Comparison of ENCODE assay signal across 17 mouse cellular contexts in the genomic region with DNA sequence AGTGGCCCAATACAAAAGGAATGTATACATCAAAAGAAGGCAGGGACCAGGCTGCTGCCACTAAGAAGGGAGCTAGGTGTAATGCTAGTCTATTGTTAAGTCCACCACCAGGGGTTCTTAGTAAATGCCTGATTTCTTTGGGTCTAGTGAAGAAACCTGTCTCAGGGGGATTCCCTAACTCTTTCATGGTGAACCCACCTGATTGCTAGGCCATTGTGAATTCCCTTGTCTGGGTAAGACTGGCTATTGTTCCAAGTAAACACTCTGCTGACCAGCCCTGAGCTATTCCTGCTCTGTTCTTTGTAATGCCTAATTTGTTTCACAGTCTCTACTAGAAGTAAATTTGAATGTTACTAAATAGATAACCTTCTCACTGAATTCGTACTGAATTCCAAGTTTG. TPM values are rescaled to one million over a fixed set of nuclear protein-coding genes. Genes with fewer than 3 reads are reported as not detected.
"Had no signal": no experiment of that assay in that cellular context is flagged by ENCODE, and none has a peak within 500 bp of the region (broad histone marks: within the 10 kb centered on the region; RNA-seq: fewer than 3 reads in every experiment).

No protein-coding gene starts in this region.

RNA-seq across cellular contexts. Expression of gene Olfr1497, which starts 7.5 kb away (rescaled TPM):
- total RNA-seq: heart, postnatal 10 days; heart, postnatal 14 days; heart, postnatal 25 days; heart, postnatal 36 days; heart, postnatal 4 days; hematopoietic stem cell, adult 5-6 weeks; hindbrain, postnatal 0 days; layer of hippocampus, adult 18-20 months; layer of hippocampus, adult 2 months; layer of hippocampus, adult 8-10 months; layer of hippocampus, postnatal 10 days; layer of hippocampus, postnatal 14 days; layer of hippocampus, postnatal 25 days; layer of hippocampus, postnatal 36 days; left cerebral cortex, adult 18-20 months; left cerebral cortex, adult 2 months; left cerebral cortex, adult 8-10 months had no signal

RNA-seq across cellular contexts. Expression of gene Olfr1499, which starts 13.8 kb away (rescaled TPM):
- total RNA-seq: heart, postnatal 10 days; heart, postnatal 14 days; heart, postnatal 25 days; heart, postnatal 36 days; heart, postnatal 4 days; hematopoietic stem cell, adult 5-6 weeks; hindbrain, postnatal 0 days; layer of hippocampus, adult 18-20 months; layer of hippocampus, adult 2 months; layer of hippocampus, adult 8-10 months; layer of hippocampus, postnatal 10 days; layer of hippocampus, postnatal 14 days; layer of hippocampus, postnatal 25 days; layer of hippocampus, postnatal 36 days; left cerebral cortex, adult 18-20 months; left cerebral cortex, adult 2 months; left cerebral cortex, adult 8-10 months had no signal

RNA-seq across cellular contexts. Expression of gene Olfr1500, which starts 24.8 kb away (rescaled TPM):
- total RNA-seq: heart, postnatal 10 days; heart, postnatal 14 days; heart, postnatal 25 days; heart, postnatal 36 days; heart, postnatal 4 days; hematopoietic stem cell, adult 5-6 weeks; hindbrain, postnatal 0 days; layer of hippocampus, adult 18-20 months; layer of hippocampus, adult 2 months; layer of hippocampus, adult 8-10 months; layer of hippocampus, postnatal 10 days; layer of hippocampus, postnatal 14 days; layer of hippocampus, postnatal 25 days; layer of hippocampus, postnatal 36 days; left cerebral cortex, adult 18-20 months; left cerebral cortex, adult 2 months; left cerebral cortex, adult 8-10 months had no signal

RNA-seq across cellular contexts. Expression of gene Olfr1496, which starts 27.8 kb away (rescaled TPM):
- total RNA-seq: heart, postnatal 10 days; heart, postnatal 14 days; heart, postnatal 25 days; heart, postnatal 36 days; heart, postnatal 4 days; hematopoietic stem cell, adult 5-6 weeks; hindbrain, postnatal 0 days; layer of hippocampus, adult 18-20 months; layer of hippocampus, adult 2 months; layer of hippocampus, adult 8-10 months; layer of hippocampus, postnatal 10 days; layer of hippocampus, postnatal 14 days; layer of hippocampus, postnatal 25 days; layer of hippocampus, postnatal 36 days; left cerebral cortex, adult 18-20 months; left cerebral cortex, adult 2 months; left cerebral cortex, adult 8-10 months had no signal

RNA-seq across cellular contexts. Expression of gene Olfr1495, which starts 41.1 kb away (rescaled TPM):
- total RNA-seq: heart, postnatal 10 days; heart, postnatal 14 days; heart, postnatal 25 days; heart, postnatal 36 days; heart, postnatal 4 days; hematopoietic stem cell, adult 5-6 weeks; hindbrain, postnatal 0 days; layer of hippocampus, adult 18-20 months; layer of hippocampus, adult 2 months; layer of hippocampus, adult 8-10 months; layer of hippocampus, postnatal 10 days; layer of hippocampus, postnatal 14 days; layer of hippocampus, postnatal 25 days; layer of hippocampus, postnatal 36 days; left cerebral cortex, adult 18-20 months; left cerebral cortex, adult 2 months; left cerebral cortex, adult 8-10 months had no signal
